23 mouse cellular contexts compared by ENCODE assay signal in genomic region chr13:54844579-54844978, GRCm38 (mm10). TPM values are rescaled to one million over a fixed set of nuclear protein-coding genes. Genes with fewer than 3 reads are reported as not detected.
A peak's percentile ranks its signal among the peaks of the same experiment; 100 is the strongest.
DNase-seq lines count a peak whose midpoint lies in the region; ATAC-seq lines count a peak whose summit lies in the region.
"Had no signal": no experiment of that assay in that cellular context is flagged by ENCODE, and none has a peak within 500 bp of the region (broad histone marks: within the 10 kb centered on the region; RNA-seq: fewer than 3 reads in every experiment).

No protein-coding gene starts in this region.

- H3K36me3 ChIP-seq in lung, embryonic 15.5 days, result no peaks in the 10 kb centered on the region
- no peaks in the 10 kb centered on the region for H3K36me3 ChIP-seq in midbrain, embryonic 15.5 days (replicated peaks)
- H3K36me3 ChIP-seq in midbrain, embryonic 10.5 days, result no peaks in the 10 kb centered on the region
- H3K36me3 ChIP-seq in stomach, embryonic 15.5 days, result no peaks in the 10 kb centered on the region
- H3K36me3 ChIP-seq: embryonic facial prominence, embryonic 13.5 days; forebrain, embryonic 12.5 days; G1E; heart, embryonic 10.5 days; hindbrain, embryonic 12.5 days had no signal

- H3K4me2 ChIP-seq in lung, embryonic 15.5 days, result no peak overlapping the region
- no peak overlapping the region for H3K4me2 ChIP-seq in midbrain, embryonic 15.5 days
- H3K4me2 ChIP-seq in stomach, embryonic 15.5 days, result no peak overlapping the region
- H3K4me2 ChIP-seq: embryonic facial prominence, embryonic 13.5 days; forebrain, embryonic 12.5 days; hindbrain, embryonic 12.5 days had no signal

- peak; percentile 13 for DNase-seq in embryo, embryonic 10 days (ENCODE audit: low spot score)
- no peak for DNase-seq in embryo, embryonic 9.5 days (ENCODE audit: extremely low spot score)
- no peak for DNase-seq in lung, postnatal 14 days
- DNase-seq in midbrain, embryonic 10.5 days (ENCODE audit: low spot score), result no peak
- DNase-seq: adrenal gland, adult 8-10 months; adrenal gland, postnatal 36 days; B cell, adult 2 months; cerebellum, adult 11 months; cerebellum, adult 8-10 months; cerebellum, postnatal 14 days; gastrocnemius, postnatal 10 days; heart, adult 18-20 months; heart, postnatal 10 days; heart, postnatal 4 days had no signal

- H3K27me3 ChIP-seq in lung, embryonic 15.5 days, result no peaks in the 10 kb centered on the region
- no peaks in the 10 kb centered on the region for H3K27me3 ChIP-seq in midbrain, embryonic 15.5 days (replicated peaks)
- H3K27me3 ChIP-seq in midbrain, embryonic 10.5 days (ENCODE audit: low read depth, poor library complexity, severe bottlenecking), result 0 out of 2 replicates have a peak, but pooled peaks cover 10% of the 10 kb centered on the region
- no peaks in the 10 kb centered on the region for H3K27me3 ChIP-seq in stomach, embryonic 15.5 days (replicated peaks)
- H3K27me3 ChIP-seq: embryonic facial prominence, embryonic 13.5 days had no signal

- peaks cover 5% of the 10 kb centered on the region; the same call in 1 of the 2 replicates for H3K4me1 ChIP-seq in lung, embryonic 15.5 days
- peaks cover 11% of the 10 kb centered on the region for H3K4me1 ChIP-seq in midbrain, embryonic 15.5 days
- peaks cover 12% of the 10 kb centered on the region for H3K4me1 ChIP-seq in midbrain, embryonic 10.5 days
- no peaks in the 10 kb centered on the region for H3K4me1 ChIP-seq in stomach, embryonic 15.5 days
- H3K4me1 ChIP-seq: embryonic facial prominence, embryonic 13.5 days had no signal

- H3K4me3 ChIP-seq in lung, embryonic 15.5 days, result no peak overlapping the region
- H3K4me3 ChIP-seq in midbrain, embryonic 15.5 days, result no peak overlapping the region
- H3K4me3 ChIP-seq in midbrain, embryonic 10.5 days, result no peak overlapping the region
- H3K4me3 ChIP-seq in stomach, embryonic 15.5 days (replicated peaks), result no peak overlapping the region
- H3K4me3 ChIP-seq: embryonic facial prominence, embryonic 13.5 days; forebrain, embryonic 12.5 days; heart, embryonic 10.5 days; hindbrain, embryonic 12.5 days had no signal

- ATAC-seq in lung, embryonic 15.5 days (ENCODE audit: borderline replicate concordance, extremely low read depth, low FRiP score, low TSS enrichment), result peak; percentile 79
- 0 out of 2 replicates have a peak, but pooled peaks have one; percentile 52 for ATAC-seq in midbrain, embryonic 15.5 days (replicated peaks)
- peak; percentile 53; the same call in 1 of the 2 replicates for ATAC-seq in stomach, embryonic 15.5 days (ENCODE audit: insufficient read depth, low FRiP score, low read depth)
- ATAC-seq: CD4-positive, CD25-positive, alpha-beta regulatory T cell, adult 4 months had no signal

- 34% methylated on average over 8 of the region's 8 CpGs for WGBS in lung, embryonic 15.5 days
- 35% methylated on average over 8 of the region's 8 CpGs for WGBS in midbrain, embryonic 15.5 days
- 43% methylated on average over 8 of the region's 8 CpGs for WGBS in midbrain, embryonic 10.5 days
- 41% methylated on average over 8 of the region's 8 CpGs for WGBS in stomach, embryonic 15.5 days

- peak overlapping the region; percentile 59 for H3K27ac ChIP-seq in lung, embryonic 15.5 days
- no peak overlapping the region for H3K27ac ChIP-seq in midbrain, embryonic 15.5 days
- H3K27ac ChIP-seq in midbrain, embryonic 10.5 days (replicated peaks), result no peak overlapping the region
- no peak overlapping the region for H3K27ac ChIP-seq in stomach, embryonic 15.5 days
- H3K27ac ChIP-seq: embryonic facial prominence, embryonic 13.5 days; forebrain, embryonic 12.5 days; heart, embryonic 10.5 days; hindbrain, embryonic 12.5 days had no signal

- no peak overlapping the region for H3K9ac ChIP-seq in lung, embryonic 15.5 days
- H3K9ac ChIP-seq in midbrain, embryonic 15.5 days, result no peak overlapping the region
- H3K9ac ChIP-seq in stomach, embryonic 15.5 days, result no peak overlapping the region
- H3K9ac ChIP-seq: embryonic facial prominence, embryonic 13.5 days; forebrain, embryonic 12.5 days; hindbrain, embryonic 12.5 days had no signal

- H3K9me3 ChIP-seq in lung, embryonic 15.5 days, result no peaks in the 10 kb centered on the region
- no peaks in the 10 kb centered on the region for H3K9me3 ChIP-seq in midbrain, embryonic 15.5 days
- H3K9me3 ChIP-seq in midbrain, embryonic 10.5 days (replicated peaks), result peaks cover 10% of the 10 kb centered on the region; the same call in 1 of the 2 replicates
- no peaks in the 10 kb centered on the region for H3K9me3 ChIP-seq in stomach, embryonic 15.5 days
- H3K9me3 ChIP-seq: G1E; heart, embryonic 10.5 days; hindbrain, embryonic 12.5 days had no signal

RNA-seq across cellular contexts. Expression of gene Tspan17, which starts 55.4 kb away (rescaled TPM):
- polyA plus RNA-seq in lung, embryonic 15.5 days (2015; fragmentation: Nextera tagmentation; extraction: Ambion mirVana), result 17.0 and 18.1 TPM in 2 replicates
- polyA plus RNA-seq in midbrain, embryonic 15.5 days (2015; fragmentation: Nextera tagmentation; extraction: Ambion mirVana), result 49.3 and 54.0 TPM in 2 replicates
- 12.9 and 20.6 TPM in 2 replicates for polyA plus RNA-seq in midbrain, embryonic 10.5 days (2016; fragmentation: Nextera tagmentation; extraction: Ambion mirVana)
- polyA plus RNA-seq in stomach, embryonic 15.5 days (2015; fragmentation: Nextera tagmentation; extraction: Ambion mirVana), result 14.7 and 15.6 TPM in 2 replicates
